Mouse (Mus musculus) intestine, embryonic 14.5 days (tissue): ENCODE measurements at regions not wholly inside any gene's neighbourhood (a gene's known extent, or its start where the extent isn't known, plus 50 kb on each side); places are given as distances from the start of the nearest gene placed in this dataset.

Experiments used
- ATAC-seq: fragments of 200-750 bp; cut with Nextera tagmentation; replicated peaks from 2 replicates; pipeline ENCODE4 v1.8.0; 2017; ENCODE audit warnings: low read depth, moderate number of reproducible peaks, moderate TSS enrichment, moderate library complexity; ENCODE audit not compliant: low FRiP score, low TSS enrichment
- DNase-seq: peaks from one replicate; pipeline ENCODE4 v3.0.0-alpha.2; 2018; ENCODE audit warnings: low spot score
- H3K27ac ChIP-seq: fragments of 300-500 bp; sonication (generic); 2 replicates; pipeline ENCODE4 v1.5.1; 2014; ENCODE audit warnings: low read depth, mild to moderate bottlenecking, control low read depth
- H3K27me3 ChIP-seq: fragments of 300-500 bp; sonication (generic); replicated peaks from 2 replicates; pipeline ENCODE4 v1.6.1; 2014; ENCODE audit warnings: low read length, control low read depth; ENCODE audit not compliant: control insufficient read depth, insufficient read depth
- H3K36me3 ChIP-seq: fragments of 300-500 bp; sonication (generic); 2 replicates; pipeline ENCODE4 v1.6.1; 2014; ENCODE audit warnings: low read length, control low read depth; ENCODE audit not compliant: control insufficient read depth, insufficient read depth
- H3K4me1 ChIP-seq: fragments of 300-500 bp; sonication (generic); replicated peaks from 2 replicates; pipeline ENCODE4 v1.6.1; 2014; ENCODE audit warnings: low read length, control low read depth, mixed read lengths; ENCODE audit not compliant: control insufficient read depth, insufficient read depth
- H3K4me2 ChIP-seq: fragments of 300-500 bp; sonication (generic); 2 replicates; pipeline ENCODE4 v1.6.1; 2014; ENCODE audit warnings: low read length
- H3K4me3 ChIP-seq: fragments of 300-500 bp; sonication (generic); 2 replicates; pipeline ENCODE4 v1.5.1; 2014; ENCODE audit warnings: low read depth, low read length, control low read depth, mixed read lengths
- H3K9ac ChIP-seq: fragments of 300-500 bp; sonication (generic); 2 replicates; pipeline ENCODE4 v1.6.1; 2014; ENCODE audit warnings: mild to moderate bottlenecking, low read length
- H3K9me3 ChIP-seq: fragments of 300-500 bp; sonication (generic); 2 replicates; pipeline ENCODE4 v1.6.1; 2016; ENCODE audit warnings: low read length, control low read depth; ENCODE audit not compliant: control insufficient read depth
- WGBS: fragments of 180-500 bp; shearing (Covaris S2); extraction: QIAGEN DNeasy Blood & Tissue Kit; methylation state at CpG from one replicate; pipeline ENCODE4 v1.1.7; 2014; 5-methylcytosine and 5-hydroxymethylcytosine counted together

- Histone ChIP-seq H3K4me2 (no peak overlapping the region), H3K27me3 (no peaks in the 10 kb centered on the region), H3K9ac (no peak overlapping the region), H3K4me3 (no peak overlapping the region), H3K36me3 (no peaks in the 10 kb centered on the region), H3K27ac (no peak overlapping the region), H3K4me1 (peaks cover 6% of the 10 kb centered on the region; the same call in 1 of the 2 replicates), H3K9me3 (no peaks in the 10 kb centered on the region)
- WGBS = 98% methylated on average over 3 of the region's 3 CpGs
- DNase-seq = peak; percentile 42
- ATAC-seq = no peak
These were observed 104.4 kb downstream of the Tex36 start for GRCm38 (mm10) chr7:133497551-133497950.

GRCm38 (mm10) chr7:133494982-133495550 is 106.9 kb downstream of the Tex36 start:
- Histone ChIP-seq H3K9ac (no peak overlapping the region), H3K36me3 (no peaks in the 10 kb centered on the region), H3K27ac (no peak overlapping the region), H3K4me3 (no peak overlapping the region), H3K27me3 (no peaks in the 10 kb centered on the region), H3K4me2 (no peak overlapping the region), H3K4me1 (peaks cover 11% of the 10 kb centered on the region; the same call in 1 of the 2 replicates), H3K9me3 (no peaks in the 10 kb centered on the region)
- DNase-seq (peak; percentile 48), ATAC-seq (no peak)
- 54% methylated on average over 8 of the region's 8 CpGs for WGBS

- no peak overlapping the region for H3K9ac ChIP-seq
- H3K4me2 ChIP-seq = no peak overlapping the region
- H3K9me3 ChIP-seq = no peaks in the 10 kb centered on the region
- no peaks in the 10 kb centered on the region for H3K27me3 ChIP-seq
- H3K27ac ChIP-seq = no peak overlapping the region
- DNase-seq (peak; percentile 44), ATAC-seq (no peak)
- WGBS = 49% methylated on average over 10 of the region's 10 CpGs
- H3K4me3 ChIP-seq = no peak overlapping the region
- H3K36me3 ChIP-seq = no peaks in the 10 kb centered on the region
- peaks cover 11% of the 10 kb centered on the region; the same call in 1 of the 2 replicates for H3K4me1 ChIP-seq
These were observed 107.5 kb downstream of the Tex36 start for GRCm38 (mm10) chr7:133494256-133494981.

- Histone ChIP-seq H3K9ac (no peak overlapping the region), H3K4me2 (no peak overlapping the region), H3K27ac (0 out of 2 replicates have a peak overlapping the region, but pooled peaks have one; percentile 14), H3K36me3 (no peaks in the 10 kb centered on the region), H3K4me3 (no peak overlapping the region), H3K9me3 (no peaks in the 10 kb centered on the region), H3K4me1 (peaks cover 11% of the 10 kb centered on the region; the same call in 1 of the 2 replicates), H3K27me3 (no peaks in the 10 kb centered on the region)
- no peak for ATAC-seq
- WGBS = 21% methylated on average over 6 of the region's 6 CpGs
- peak; percentile 45 for DNase-seq
These were observed 109.3 kb downstream of the Tex36 start for GRCm38 (mm10) chr7:133492626-133493025.

GRCm38 (mm10) chr7:133487887-133488630 is 113.9 kb downstream of the Tex36 start:
- no peaks in the 10 kb centered on the region for H3K27me3 ChIP-seq
- H3K27ac ChIP-seq = peak overlapping the region; percentile 1; the same call in 1 of the 2 replicates
- ATAC-seq (no peak), DNase-seq (no peak)
- H3K4me2 ChIP-seq = no peak overlapping the region
- no peaks in the 10 kb centered on the region for H3K36me3 ChIP-seq
- H3K9me3 ChIP-seq = no peaks in the 10 kb centered on the region
- H3K9ac ChIP-seq = no peak overlapping the region
- 48% methylated on average over 7 of the region's 7 CpGs for WGBS
- no peak overlapping the region for H3K4me3 ChIP-seq
- peaks cover 9% of the 10 kb centered on the region; the same call in 1 of the 2 replicates for H3K4me1 ChIP-seq

- Histone ChIP-seq H3K4me1 (no peaks in the 10 kb centered on the region), H3K36me3 (no peaks in the 10 kb centered on the region), H3K9me3 (no peaks in the 10 kb centered on the region), H3K4me3 (no peak overlapping the region), H3K9ac (no peak overlapping the region), H3K27me3 (no peaks in the 10 kb centered on the region), H3K4me2 (no peak overlapping the region), H3K27ac (no peak overlapping the region)
- DNase-seq (no peak), ATAC-seq (no peak)
- WGBS = 74% methylated on average over 8 of the region's 8 CpGs
These were observed 117.5 kb downstream of the Tex36 start for GRCm38 (mm10) chr7:133484430-133484841.

GRCm38 (mm10) chr7:133481529-133481928 is 120.4 kb downstream of the Tex36 start:
- no peak overlapping the region for H3K4me3 ChIP-seq
- H3K27ac ChIP-seq = no peak overlapping the region
- no peak overlapping the region for H3K9ac ChIP-seq
- WGBS = 48% methylated on average over 6 of the region's 6 CpGs
- H3K4me2 ChIP-seq = no peak overlapping the region
- H3K27me3 ChIP-seq = no peaks in the 10 kb centered on the region
- no peaks in the 10 kb centered on the region for H3K9me3 ChIP-seq
- no peak for DNase-seq
- peak; percentile 66; the same call in 1 of the 2 replicates for ATAC-seq
- H3K4me1 ChIP-seq = no peaks in the 10 kb centered on the region
- H3K36me3 ChIP-seq = no peaks in the 10 kb centered on the region

- Histone ChIP-seq H3K36me3 (no peaks in the 10 kb centered on the region), H3K27me3 (no peaks in the 10 kb centered on the region), H3K9me3 (no peaks in the 10 kb centered on the region), H3K4me2 (no peak overlapping the region), H3K4me1 (no peaks in the 10 kb centered on the region), H3K4me3 (no peak overlapping the region), H3K27ac (no peak overlapping the region), H3K9ac (no peak overlapping the region)
- DNase-seq = no peak
- WGBS = 38% methylated on average over 7 of the region's 7 CpGs
- ATAC-seq = no peak
These were observed 122.3 kb downstream of the Tex36 start for GRCm38 (mm10) chr7:133479679-133480078.
